Mouse (Mus musculus) erythroid progenitor cell, adult 5-6 weeks (primary cell): ENCODE measurements around the gene Dnmt3c. TPM values are rescaled to one million over a fixed set of nuclear protein-coding genes. Genes with fewer than 3 reads are reported as not detected.

ENCODE experiments used
- ATAC-seq: replicated peaks from 2 replicates; pipeline ENCODE4 v1.8.0; 2016; ENCODE audit warnings: moderate number of reproducible peaks, mild to moderate bottlenecking, moderate TSS enrichment, inconsistent platforms; ENCODE audit not compliant: poor library complexity, low FRiP score, severe bottlenecking
- total RNA-seq, 2 experiments: library from RNA; stranded (forward) in 1 of 2; stranded (reverse) in 1 of 2; fragments of 150-400 nt in 1 of 2; fragments of 186-747, 209-891 nt in 1 of 2; gene quantifications; 2 replicates each; pipeline versions ENCODE4 v1.2.3 to v1.2.4; 2015 to 2017; ENCODE audit warnings: low replicate concordance in 2 of 2

Gene Dnmt3c
- total RNA-seq, 2 experiments from 2014 or later = not detected

DNA sequence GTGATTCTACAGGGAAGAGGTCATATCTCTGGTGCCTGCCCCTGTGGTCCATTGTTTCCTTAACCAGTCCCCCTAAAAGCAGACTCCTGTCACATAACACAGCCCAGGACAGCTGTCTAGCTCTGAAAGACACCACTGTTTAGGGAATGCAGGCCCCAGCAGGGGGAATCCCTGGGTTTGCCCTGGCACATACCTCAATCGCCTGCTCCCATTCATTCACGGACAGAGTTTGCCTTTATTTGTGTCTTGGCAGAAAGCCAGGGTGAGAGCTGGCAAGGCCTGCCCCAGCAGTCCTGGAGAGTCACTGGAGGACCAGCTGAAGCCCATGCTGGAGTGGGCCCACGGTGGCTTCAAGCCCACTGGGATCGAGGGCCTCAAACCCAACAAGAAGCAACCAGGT lies 16.8 kb downstream of the Dnmt3c start:
- no peak for ATAC-seq

- ATAC-seq = peak; percentile 47; the same call in 1 of the 2 replicates
These were observed 21.4 kb downstream of the Dnmt3c start for GRCm38 (mm10) chr2:153717861-153718260.

DNA sequence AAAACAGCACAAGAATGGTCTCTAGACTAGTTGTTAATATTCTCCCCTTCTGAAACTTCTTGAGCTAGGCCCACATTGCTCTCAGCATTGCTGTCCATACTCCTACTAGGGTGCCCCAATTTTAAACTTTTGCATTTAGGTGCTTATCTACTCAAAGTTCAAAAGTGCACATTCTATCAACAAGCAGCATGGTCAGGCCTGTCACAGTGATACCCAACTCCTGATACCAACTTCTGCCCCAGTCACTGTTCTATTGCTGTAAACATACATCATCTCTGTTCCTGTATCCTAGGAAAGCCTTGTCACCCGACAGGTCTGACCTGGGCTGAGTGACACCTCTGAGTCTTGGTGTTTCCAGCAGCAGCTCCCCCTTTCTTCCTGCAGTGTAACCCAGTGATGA lies 26.6 kb downstream of the Dnmt3c start:
- ATAC-seq = no peak

DNA sequence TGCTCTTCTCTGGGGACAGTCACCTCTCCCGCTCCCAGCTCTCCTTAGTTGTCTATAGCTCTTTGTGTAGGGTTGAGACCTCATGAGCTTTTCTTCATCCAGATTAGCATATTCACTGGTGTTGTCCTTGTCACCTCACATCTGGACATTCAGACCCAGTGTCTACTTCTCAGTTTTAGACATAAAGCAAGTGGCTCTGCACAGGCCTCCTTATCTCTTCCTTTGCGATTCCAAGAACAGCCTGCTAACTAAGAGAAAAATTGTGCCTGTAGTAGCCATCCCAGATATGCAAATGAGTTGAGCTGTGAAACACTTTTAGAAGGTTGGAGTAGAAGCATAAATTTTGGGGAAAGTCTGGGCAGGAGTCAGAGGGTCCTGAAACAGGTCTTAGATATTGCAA lies 28.0 kb downstream of the Dnmt3c start:
- no peak for ATAC-seq

DNA sequence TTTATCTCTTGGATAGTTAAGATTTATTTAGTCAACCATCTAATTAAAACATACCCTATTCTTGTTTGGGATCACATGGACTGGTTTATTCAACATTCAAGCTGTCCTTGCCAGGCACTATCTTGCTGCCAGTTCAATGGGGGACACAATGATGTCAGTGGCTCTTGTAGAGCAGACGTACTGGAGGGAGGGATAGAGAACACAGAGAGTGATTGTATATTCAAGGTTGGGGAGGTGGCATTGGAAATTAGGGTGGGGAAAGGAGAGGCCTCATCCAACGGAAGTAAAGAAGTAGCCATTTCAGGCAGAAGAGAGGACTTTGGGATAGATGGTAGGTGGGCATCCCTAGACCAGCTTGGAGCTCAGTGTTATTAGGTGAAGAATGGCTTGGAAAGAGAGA lies 28.4 kb downstream of the Dnmt3c start:
- no peak for ATAC-seq

DNA sequence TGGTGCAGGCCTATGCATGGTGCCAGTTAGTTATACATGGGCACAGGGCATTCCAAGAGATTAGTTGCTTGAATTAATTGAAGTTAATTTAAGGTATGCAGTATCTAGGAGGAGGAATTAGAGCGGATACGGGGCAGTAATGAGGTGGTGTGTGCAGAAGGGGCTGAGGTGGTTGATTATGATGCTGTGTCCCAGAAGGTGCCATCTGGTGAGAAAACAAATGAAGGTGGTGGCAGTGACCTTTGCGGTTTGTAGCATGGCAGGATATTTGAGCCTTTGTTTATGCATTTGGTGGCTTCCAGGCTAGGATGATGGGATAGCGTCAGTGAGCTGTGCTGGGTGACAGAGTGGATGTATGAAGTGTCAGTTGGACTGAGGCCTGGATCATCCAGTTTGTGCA lies 28.8 kb downstream of the Dnmt3c start:
- no peak for ATAC-seq

DNA sequence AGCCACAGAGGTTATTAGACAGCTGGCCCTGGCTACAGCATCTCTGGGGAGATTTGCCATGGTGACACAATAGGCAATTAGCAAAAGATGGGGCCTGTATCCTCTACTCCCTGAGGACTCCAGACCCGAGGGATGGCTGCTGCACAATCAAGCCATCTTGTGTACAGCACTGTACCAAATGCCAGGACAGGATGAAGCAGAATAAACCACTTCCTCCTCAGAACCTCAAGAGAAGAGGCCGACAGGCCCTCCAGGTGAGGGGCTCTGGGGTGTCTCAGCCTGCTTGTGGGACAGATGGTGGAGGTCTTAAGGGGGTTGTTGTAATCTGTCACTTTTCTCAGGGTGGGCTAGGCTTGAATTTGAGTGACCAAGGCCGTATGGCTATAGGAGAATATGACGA lies 37.6 kb downstream of the Dnmt3c start:
- no peak for ATAC-seq

GRCm38 (mm10) chr2:153740500-153741436 lies 44.3 kb downstream of the Dnmt3c start, which contains the start of gene Mapre1:
TSS of gene Mapre1 (plus strand) at chr2:153741274.
- peak; percentile 98 for ATAC-seq

DNA sequence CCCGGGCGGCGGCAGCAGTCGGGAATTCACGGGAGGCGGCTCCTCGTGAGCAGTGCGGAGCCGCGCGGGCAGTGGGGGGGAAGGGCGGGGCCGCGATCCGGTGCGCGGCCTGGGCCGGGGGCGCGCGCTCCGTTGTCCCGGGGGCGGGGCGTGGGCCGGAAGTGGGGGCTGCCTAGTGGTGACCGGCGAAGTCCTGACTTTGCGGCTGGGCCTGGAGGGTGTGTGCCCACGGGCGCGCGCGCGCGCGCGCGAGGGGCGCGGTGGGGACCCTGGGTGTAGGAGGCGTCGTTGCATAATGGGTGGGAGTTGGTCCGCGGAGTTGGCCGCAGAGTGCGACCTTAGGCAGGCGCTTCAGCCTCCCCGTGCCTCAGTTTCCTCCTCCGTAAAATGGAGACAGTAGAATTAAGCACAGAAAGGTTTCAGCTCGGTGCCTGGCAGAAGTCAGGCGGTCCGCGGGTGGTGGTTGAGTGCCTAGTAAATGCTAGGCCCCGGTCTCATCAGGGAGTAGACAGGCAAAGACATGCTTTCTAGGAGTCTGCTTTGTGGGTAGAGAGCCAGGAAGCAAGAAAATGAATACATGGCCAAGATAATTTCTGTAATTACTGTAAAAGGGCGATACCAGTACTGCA lies 45.1 kb downstream of the Dnmt3c start:
- ATAC-seq = peak; percentile 18

DNA sequence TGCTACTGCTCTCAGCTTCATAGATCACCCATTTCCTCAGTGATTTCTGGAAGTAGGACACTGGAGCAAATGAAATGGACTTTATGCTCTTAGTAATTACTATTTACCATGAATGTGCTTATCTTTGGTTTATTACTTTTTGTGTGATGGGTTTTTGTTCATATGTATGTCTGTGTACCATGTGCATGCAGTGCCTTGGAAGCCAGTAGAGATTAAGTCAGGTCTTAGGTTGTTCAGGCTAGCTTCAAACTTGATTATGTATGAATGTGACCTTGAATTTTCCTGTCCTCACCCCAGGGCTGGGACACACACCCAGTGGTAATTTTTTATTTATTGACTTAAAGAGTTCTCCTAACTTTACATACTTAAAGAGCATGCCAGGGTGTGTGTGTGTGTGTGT lies 51.5 kb downstream of the Dnmt3c start:
- no peak for ATAC-seq

DNA sequence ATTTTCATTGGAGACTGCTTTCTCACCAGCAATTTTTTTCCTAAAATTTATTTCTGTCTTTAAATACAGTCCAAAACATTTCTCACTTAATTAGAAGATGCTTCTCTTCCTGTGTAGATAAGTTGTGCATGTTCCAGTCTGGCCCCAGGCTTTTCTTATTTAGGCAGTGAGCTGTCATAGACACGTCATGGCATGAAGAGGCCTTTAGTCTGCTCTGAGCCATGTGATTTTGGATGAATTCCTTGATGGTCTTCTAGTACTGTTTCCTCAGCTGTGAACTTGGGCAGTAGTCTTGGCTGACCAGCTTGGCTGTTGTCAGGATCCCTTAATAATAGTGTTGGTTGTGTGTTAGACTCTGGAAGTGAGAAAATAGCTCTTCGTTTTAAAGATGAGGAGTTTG lies 53.9 kb downstream of the Dnmt3c start:
- ATAC-seq = no peak

- no peak for ATAC-seq
These were observed 65.7 kb downstream of the Dnmt3c start for GRCm38 (mm10) chr2:153762121-153762520.

GRCm38 (mm10) chr2:153767484-153767883 lies 71.0 kb downstream of the Dnmt3c start:
- no peak for ATAC-seq

DNA sequence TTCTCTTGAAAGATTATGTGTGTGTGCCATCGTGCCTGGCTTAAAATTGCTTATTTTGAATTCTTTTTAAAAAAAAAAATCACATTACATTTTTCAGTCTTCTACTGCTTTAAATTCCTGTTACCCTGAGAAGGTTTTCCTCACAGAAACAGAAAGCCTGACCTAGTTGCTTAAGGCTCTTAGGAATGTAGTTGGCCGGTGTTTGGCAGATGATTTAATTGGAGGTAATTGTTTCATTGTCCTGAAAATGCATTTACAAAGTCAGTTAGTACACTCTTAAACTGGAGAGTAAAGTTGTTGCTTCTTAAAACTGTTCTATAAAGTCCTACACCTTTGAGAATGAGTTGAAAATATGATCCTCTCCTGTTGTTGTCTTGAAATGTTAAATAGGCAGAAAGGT lies 72.4 kb downstream of the Dnmt3c start:
- no peak for ATAC-seq

DNA sequence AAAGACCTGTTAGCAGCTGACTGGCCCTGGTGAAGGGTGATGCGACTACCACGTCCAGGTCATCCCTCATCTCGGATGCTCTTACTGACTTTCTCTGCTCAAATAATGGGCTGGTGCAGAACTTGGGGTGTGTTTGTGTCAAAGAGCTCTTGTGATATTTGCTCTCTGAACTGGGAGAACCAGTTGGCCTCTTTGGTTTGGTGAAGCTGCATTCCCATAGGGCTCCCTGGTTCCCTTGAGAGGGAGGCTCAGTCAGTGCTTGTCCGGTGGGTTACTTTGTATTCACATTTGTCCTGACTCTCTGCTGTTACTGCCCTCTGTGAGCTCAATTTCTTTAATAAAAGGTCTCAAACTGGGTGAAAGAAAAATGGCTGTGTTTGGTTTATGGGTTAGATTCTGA lies 76.5 kb downstream of the Dnmt3c start:
- ATAC-seq = no peak

DNA sequence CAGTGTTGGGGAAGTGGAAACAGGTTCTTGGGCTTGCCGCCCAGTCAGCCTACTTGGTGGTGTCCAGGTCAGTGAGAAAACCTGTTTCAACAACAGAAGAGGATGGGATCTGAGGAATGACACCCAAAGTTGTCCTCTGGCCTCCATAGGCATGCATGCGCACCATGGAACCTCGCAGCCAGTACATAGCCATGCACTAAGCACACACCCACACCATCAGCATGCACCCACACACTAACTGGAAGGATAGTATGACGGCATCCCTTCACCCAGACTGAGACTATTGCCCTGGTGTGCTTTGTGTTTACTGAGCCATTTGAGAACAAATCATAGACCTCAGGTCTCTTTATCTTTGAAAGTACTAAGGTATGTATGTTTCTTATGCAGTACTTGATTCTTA lies 79.0 kb downstream of the Dnmt3c start:
- no peak for ATAC-seq

DNA sequence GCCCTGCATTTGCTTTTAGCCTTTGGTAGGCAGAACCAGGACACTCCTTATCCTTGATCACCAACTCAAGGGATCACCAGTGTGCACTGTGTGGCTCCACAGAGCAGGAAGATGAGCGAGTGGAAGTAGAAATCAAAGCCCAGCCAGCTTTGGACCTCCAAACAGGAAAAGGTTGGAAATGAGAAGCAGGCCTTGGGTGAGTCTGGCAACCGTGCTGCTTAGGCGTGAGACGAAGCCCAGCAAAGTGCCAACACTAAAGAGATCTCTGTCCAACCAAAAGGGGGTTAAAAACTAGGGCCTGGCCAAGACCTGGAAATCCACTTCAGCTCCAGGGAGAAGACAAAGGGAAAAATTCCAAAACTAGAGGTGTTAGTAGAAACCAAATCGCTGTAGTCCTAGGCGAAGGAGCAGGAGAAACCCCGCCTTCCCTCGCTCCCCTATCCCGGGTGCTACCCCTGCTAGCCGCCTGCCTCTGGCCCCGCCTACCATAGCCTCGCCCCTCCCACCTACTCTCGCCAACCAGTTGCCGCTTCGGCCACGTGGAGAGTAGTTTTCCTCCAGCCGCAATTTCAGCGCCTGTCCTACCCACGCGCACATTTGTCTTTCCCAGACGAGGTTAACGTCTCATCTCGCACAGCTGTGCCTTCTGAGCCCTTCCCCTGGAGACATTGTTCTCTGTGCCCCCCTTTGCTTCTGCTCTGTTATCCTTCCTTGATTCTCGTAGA lies 82.3 kb downstream of the Dnmt3c start:
- ATAC-seq = peak; percentile 89
